Mouse (Mus musculus): ENCODE measurements around the gene Zbtb16. TPM values are rescaled to one million over a fixed set of nuclear protein-coding genes. Genes with fewer than 3 reads are reported as not detected.
A peak's percentile ranks its signal among the peaks of the same experiment; 100 is the strongest.

The Zbtb16 gene
- polyA plus RNA-seq, 1 experiment, result 6.5 TPM

- no peak for TF ChIP-seq GATA1 (IDR thresholded peaks at IDR 0.05; ENCODE audit: low read length)
Measured at GRCm38 (mm10) chr9:48724733-48725132, 111.3 kb downstream of the Zbtb16 start.

GRCm38 (mm10) chr9:48723511-48724304 is 112.3 kb downstream of the Zbtb16 start:
- TF ChIP-seq GATA1 (IDR thresholded peaks at IDR 0.05; ENCODE audit: low read length), result no peak

DNA sequence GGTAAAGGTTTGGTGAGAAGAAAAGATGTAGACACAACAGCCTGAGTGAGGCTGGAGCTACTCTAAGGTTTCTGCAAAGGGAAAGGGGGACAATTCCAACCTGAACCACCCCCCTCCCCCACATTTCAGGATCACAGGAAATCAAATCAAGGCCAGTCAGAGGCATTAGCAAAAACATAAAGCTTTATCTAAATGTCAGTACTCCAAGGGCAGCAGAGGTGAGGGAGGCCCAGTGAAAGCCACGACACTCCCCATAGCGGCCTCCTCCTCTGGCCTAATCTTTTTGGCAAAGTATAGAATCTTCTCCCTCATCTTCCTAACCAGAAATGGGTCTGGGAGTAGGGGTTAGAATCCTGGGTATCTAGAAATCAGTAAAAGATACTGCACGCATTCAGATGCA is 113.0 kb downstream of the Zbtb16 start:
- TF ChIP-seq GATA1 (IDR thresholded peaks at IDR 0.05; ENCODE audit: low read length), result no peak

GRCm38 (mm10) chr9:48722261-48722920 is 113.6 kb downstream of the Zbtb16 start:
- TF ChIP-seq GATA1 (IDR thresholded peaks at IDR 0.05; ENCODE audit: low read length), result no peak

GRCm38 (mm10) chr9:48721655-48722054 is 114.4 kb downstream of the Zbtb16 start:
- TF ChIP-seq GATA1 (IDR thresholded peaks at IDR 0.05; ENCODE audit: low read length), result no peak

DNA sequence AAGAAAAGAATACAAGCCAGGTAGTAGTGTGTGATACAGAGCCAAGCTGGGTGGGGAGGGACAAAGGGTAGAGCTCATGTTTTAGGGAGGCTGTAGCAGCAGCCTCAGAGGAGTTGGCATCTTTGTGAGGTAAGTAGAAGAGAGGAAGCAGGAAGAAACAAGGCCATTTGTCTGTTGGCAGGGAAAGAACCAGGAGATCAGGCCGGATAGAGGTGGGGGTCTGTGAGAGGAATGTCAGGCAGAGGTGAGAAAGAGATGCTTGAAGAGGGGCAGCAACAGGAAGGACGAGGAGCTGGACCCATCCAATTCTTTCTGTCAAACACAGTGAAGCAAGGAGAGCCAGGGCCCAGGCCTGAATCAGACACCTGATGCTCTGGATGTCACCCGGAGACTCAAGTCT is 114.8 kb downstream of the Zbtb16 start:
- no peak for TF ChIP-seq GATA1 (IDR thresholded peaks at IDR 0.05; ENCODE audit: low read length)

GRCm38 (mm10) chr9:48720251-48720963 is 115.6 kb downstream of the Zbtb16 start:
- no peak for TF ChIP-seq GATA1 (IDR thresholded peaks at IDR 0.05; ENCODE audit: low read length)

DNA sequence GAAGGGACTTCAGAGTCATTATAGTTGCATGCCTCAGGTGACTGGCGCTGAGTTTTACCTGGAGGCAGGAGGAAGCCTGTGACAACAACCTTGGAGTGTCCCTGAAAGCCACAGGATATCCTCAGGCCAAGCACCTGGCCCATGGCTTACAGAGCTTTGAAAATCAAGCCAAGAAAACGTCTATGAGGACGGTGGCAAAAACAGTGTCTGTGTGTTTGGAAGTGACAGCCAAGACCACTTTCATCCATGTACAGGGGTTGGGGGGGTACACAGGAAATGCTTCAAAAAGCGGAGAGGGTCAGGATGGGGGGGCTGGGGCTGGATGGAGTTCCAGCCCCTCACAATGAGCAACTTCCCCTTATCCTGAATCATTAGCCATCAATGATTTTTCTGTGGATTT is 116.4 kb downstream of the Zbtb16 start:
- TF ChIP-seq GATA1 (IDR thresholded peaks at IDR 0.05; ENCODE audit: low read length), result no peak

- TF ChIP-seq GATA1 (IDR thresholded peaks at IDR 0.05; ENCODE audit: low read length), result no peak
Measured at GRCm38 (mm10) chr9:48716549-48716948, 119.5 kb downstream of the Zbtb16 start.

GRCm38 (mm10) chr9:48715042-48715441 is 121.0 kb downstream of the Zbtb16 start:
- peak; percentile 51 for TF ChIP-seq GATA1 (IDR thresholded peaks at IDR 0.05; ENCODE audit: low read length)

GRCm38 (mm10) chr9:48713779-48714178 is 122.2 kb downstream of the Zbtb16 start:
- TF ChIP-seq GATA1 (IDR thresholded peaks at IDR 0.05; ENCODE audit: low read length), result no peak

DNA sequence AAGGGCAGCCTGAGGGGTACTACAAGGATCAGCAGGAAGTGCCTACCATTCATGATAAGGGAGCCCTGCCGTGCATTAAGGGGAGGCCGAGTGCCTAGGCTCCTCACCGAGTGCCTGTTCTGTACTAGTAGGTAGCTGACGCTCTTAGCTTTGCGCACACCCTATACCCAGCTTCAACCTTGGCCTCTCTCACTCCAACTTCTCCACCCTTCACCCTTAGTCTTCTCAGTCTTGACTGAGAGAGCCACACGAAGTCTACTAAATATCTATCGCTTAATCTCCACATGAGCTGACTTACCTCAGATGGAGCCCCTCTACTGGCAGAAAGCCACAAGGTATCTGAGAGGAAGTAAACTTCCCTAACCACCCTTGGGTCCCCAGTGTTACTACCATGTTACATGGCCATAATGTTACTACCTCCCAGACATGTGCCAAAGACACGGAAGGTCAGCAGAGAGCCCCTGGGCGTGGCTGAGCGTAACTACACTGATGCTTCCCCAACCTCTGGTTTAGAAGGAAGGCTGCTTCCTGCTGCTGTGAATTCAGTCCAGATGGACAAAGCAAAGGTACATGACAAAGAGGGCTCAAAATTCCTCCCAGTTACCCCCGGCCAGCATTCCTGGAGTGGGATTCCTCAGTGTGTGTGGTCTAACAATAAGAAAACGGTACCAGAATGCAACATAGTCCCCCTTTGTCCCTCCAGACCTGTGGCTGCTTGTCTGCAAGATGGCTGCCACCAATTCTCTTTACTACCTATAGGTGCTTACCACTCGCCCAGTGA is 122.8 kb downstream of the Zbtb16 start:
- no peak for TF ChIP-seq GATA1 (IDR thresholded peaks at IDR 0.05; ENCODE audit: low read length)

- TF ChIP-seq GATA1 (IDR thresholded peaks at IDR 0.05; ENCODE audit: low read length), result no peak
Measured at GRCm38 (mm10) chr9:48711826-48712225, 124.2 kb downstream of the Zbtb16 start.

- no peak for TF ChIP-seq GATA1 (IDR thresholded peaks at IDR 0.05; ENCODE audit: low read length)
Measured at GRCm38 (mm10) chr9:48711296-48711781, 124.7 kb downstream of the Zbtb16 start.
